ENCODE assay signal across 10 mouse cellular contexts in genomic region chr7:121074281-121074680, GRCm38 (mm10). TPM values are rescaled to one million over a fixed set of nuclear protein-coding genes. Genes with fewer than 3 reads are reported as not detected.
A peak's percentile ranks its signal among the peaks of the same experiment; 100 is the strongest.
DNase-seq lines count a peak whose midpoint lies in the region; ATAC-seq and TF ChIP-seq lines count a peak whose summit lies in the region.
"Had no signal": no experiment of that assay in that cellular context is flagged by ENCODE, and none has a peak within 500 bp of the region (broad histone marks: within the 10 kb centered on the region; RNA-seq: fewer than 3 reads in every experiment).

Gene Igsf6, minus strand, starts transcription at chr7:121074572.

- no peaks in the 10 kb centered on the region; the same call in 1 of the 2 replicates for H3K4me1 ChIP-seq in lung, postnatal 0 days (ENCODE audit: insufficient read depth, low read depth, low read length)
- H3K4me1 ChIP-seq in forebrain, embryonic 16.5 days (replicated peaks; ENCODE audit: control insufficient read depth, insufficient read depth, low read length): 0 out of 2 replicates have a peak, but pooled peaks cover 3% of the 10 kb centered on the region
- 0 out of 2 replicates have a peak, but pooled peaks cover 3% of the 10 kb centered on the region for H3K4me1 ChIP-seq in midbrain, embryonic 13.5 days (replicated peaks)

- no peak for ATAC-seq in erythroid progenitor cell, adult 5-6 weeks (replicated peaks; ENCODE audit: low FRiP score, poor library complexity, severe bottlenecking)
- ATAC-seq in lung, postnatal 0 days: peak; percentile 38
- no peak for ATAC-seq in forebrain, embryonic 16.5 days
- ATAC-seq in midbrain, embryonic 13.5 days: no peak
- ATAC-seq: midbrain, embryonic 15.5 days had no signal

- peak within 1 kb of the TSS; percentile 25; the same call in 1 of the 2 replicates for H3K4me2 ChIP-seq in lung, postnatal 0 days (replicated peaks; ENCODE audit: low read depth, low read length)
- H3K4me2 ChIP-seq in forebrain, embryonic 16.5 days (ENCODE audit: low read length): no peak within 1 kb of the TSS
- no peak within 1 kb of the TSS for H3K4me2 ChIP-seq in midbrain, embryonic 13.5 days (replicated peaks)
- H3K4me2 ChIP-seq: midbrain, embryonic 15.5 days had no signal

- H3K9me3 ChIP-seq in lung, postnatal 0 days (ENCODE audit: low read length): no peaks in the 10 kb centered on the region
- no peaks in the 10 kb centered on the region for H3K9me3 ChIP-seq in forebrain, embryonic 16.5 days (ENCODE audit: control insufficient read depth, low read length)
- no peaks in the 10 kb centered on the region for H3K9me3 ChIP-seq in midbrain, embryonic 13.5 days
- H3K9me3 ChIP-seq: midbrain, embryonic 15.5 days had no signal

- 35% methylated on average over 11 of the region's 11 CpGs for WGBS in lung, postnatal 0 days
- WGBS in forebrain, embryonic 16.5 days: 85% methylated on average over 11 of the region's 11 CpGs
- WGBS in midbrain, embryonic 13.5 days: 72% methylated on average over 11 of the region's 11 CpGs

- DNase-seq in MN1 (ENCODE audit: low spot score): peak; percentile 38
- DNase-seq in kidney, adult 8-10 months: peak; percentile 31 to 34
- peak; percentile 64 for DNase-seq in lung, postnatal 0 days (ENCODE audit: low spot score)
- DNase-seq in T-cell, adult 2 months (ENCODE audit: low spot score): no peak
- no peak for DNase-seq in urinary bladder, postnatal 4 days (ENCODE audit: low spot score in 2 of 2)
- DNase-seq: cerebellum, postnatal 36 days had no signal

- peaks cover 6% of the 10 kb centered on the region; the same call in 1 of the 2 replicates for H3K36me3 ChIP-seq in lung, postnatal 0 days (ENCODE audit: insufficient read depth, low read length)
- no peaks in the 10 kb centered on the region for H3K36me3 ChIP-seq in forebrain, embryonic 16.5 days (ENCODE audit: control insufficient read depth, insufficient read depth)
- peaks cover 54% of the 10 kb centered on the region for H3K36me3 ChIP-seq in midbrain, embryonic 13.5 days

- TF ChIP-seq EP300 in lung, postnatal 0 days (IDR thresholded peaks at IDR 0.05): no peak; the same call in 1 of the 2 replicates

- no peak for TF ChIP-seq CTCF in lung, postnatal 0 days (IDR thresholded peaks at IDR 0.05)

- H3K27me3 ChIP-seq in lung, postnatal 0 days (replicated peaks; ENCODE audit: insufficient read depth, low read length): no peaks in the 10 kb centered on the region
- no peaks in the 10 kb centered on the region for H3K27me3 ChIP-seq in forebrain, embryonic 16.5 days (replicated peaks; ENCODE audit: control insufficient read depth, insufficient read depth, low read length)
- H3K27me3 ChIP-seq in midbrain, embryonic 13.5 days: no peaks in the 10 kb centered on the region
- H3K27me3 ChIP-seq: midbrain, embryonic 15.5 days had no signal

- H3K9ac ChIP-seq in lung, postnatal 0 days (replicated peaks; ENCODE audit: low read depth): no peak within 1 kb of the TSS
- H3K9ac ChIP-seq in forebrain, embryonic 16.5 days (replicated peaks; ENCODE audit: low read depth, low read length): no peak within 1 kb of the TSS
- no peak within 1 kb of the TSS for H3K9ac ChIP-seq in midbrain, embryonic 13.5 days (replicated peaks)
- H3K9ac ChIP-seq: midbrain, embryonic 15.5 days had no signal

- H3K4me3 ChIP-seq in lung, postnatal 0 days (ENCODE audit: low read depth, low read length): no peak within 1 kb of the TSS
- H3K4me3 ChIP-seq in forebrain, embryonic 16.5 days (replicated peaks; ENCODE audit: low read length): no peak within 1 kb of the TSS
- H3K4me3 ChIP-seq in midbrain, embryonic 13.5 days (replicated peaks): no peak within 1 kb of the TSS
- H3K4me3 ChIP-seq: midbrain, embryonic 15.5 days had no signal

- H3K27ac ChIP-seq in lung, postnatal 0 days (ENCODE audit: low read length): peak within 1 kb of the TSS; percentile 59
- H3K27ac ChIP-seq in forebrain, embryonic 16.5 days (ENCODE audit: low read length): no peak within 1 kb of the TSS
- H3K27ac ChIP-seq in midbrain, embryonic 13.5 days: no peak within 1 kb of the TSS
- H3K27ac ChIP-seq: midbrain, embryonic 15.5 days had no signal

RNA-seq across cellular contexts. Expression of gene Igsf6, which starts in this region (rescaled TPM):
- total RNA-seq in erythroid progenitor cell, adult 5-6 weeks (2015; ENCODE audit: low replicate concordance): 79.6 and 88.9 TPM in 2 replicates
- 40.0 and 44.3 TPM in 2 replicates for total RNA-seq in erythroid progenitor cell, adult 5-6 weeks (2017; ENCODE audit: low replicate concordance)
- 5.5 TPM in 2 replicates for polyA plus RNA-seq in lung, postnatal 0 days (2015; fragmentation: Nextera tagmentation; extraction: Ambion mirVana)
- 0.77 and 1.0 TPM in 2 replicates for polyA plus RNA-seq in forebrain, embryonic 16.5 days (2015; fragmentation: Nextera tagmentation; extraction: Ambion mirVana)
- polyA plus RNA-seq in midbrain, embryonic 13.5 days (2015; fragmentation: Nextera tagmentation; extraction: Ambion mirVana): 0.87 and 0.92 TPM in 2 replicates

Comparison
In these comparisons a context has a peak if more than half of its experiments do, and no peak if none do; other contexts are left out.
1. DNase-seq: peak in MN1 (single experiment), kidney, adult 8-10 months (2 of 2) and lung, postnatal 0 days (single experiment); none in T-cell, adult 2 months (single experiment) and urinary bladder, postnatal 4 days (0 of 2).